11 mouse cellular contexts compared by ENCODE assay signal in the genomic region with DNA sequence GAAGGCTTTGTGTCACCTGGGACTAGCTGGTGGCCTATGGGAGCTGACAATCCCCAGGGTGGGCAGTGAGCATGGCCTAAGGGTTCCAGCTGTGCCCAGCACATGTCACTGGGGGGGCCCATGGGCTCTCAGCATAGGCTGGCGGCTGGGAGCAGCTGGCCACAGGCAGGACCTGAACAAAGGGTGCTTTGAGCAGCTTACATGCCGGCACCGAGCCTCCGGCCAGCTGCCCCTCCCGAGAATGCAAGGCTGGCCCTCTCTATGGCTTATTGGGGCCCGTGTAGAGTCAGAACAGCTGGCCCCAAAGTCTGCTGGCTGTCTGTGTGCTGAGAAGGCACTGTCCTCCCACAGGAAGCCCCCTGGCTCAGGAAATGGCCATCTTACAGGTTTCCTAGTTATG.
DNase-seq lines count a peak whose midpoint lies in the region; ATAC-seq lines count a peak whose summit lies in the region.
"Had no signal": no experiment of that assay in that cellular context is flagged by ENCODE, and none has a peak within 500 bp of the region (broad histone marks: within the 10 kb centered on the region; RNA-seq: fewer than 3 reads in every experiment).

No protein-coding gene starts in this region.

- H3K9me3 ChIP-seq in heart, embryonic 11.5 days (replicated peaks; ENCODE audit: control insufficient read depth, low read length) = no peaks in the 10 kb centered on the region
- H3K9me3 ChIP-seq in neural tube, embryonic 11.5 days (ENCODE audit: control insufficient read depth, low read length) = no peaks in the 10 kb centered on the region
- H3K9me3 ChIP-seq in neural tube, embryonic 15.5 days (replicated peaks) = no peaks in the 10 kb centered on the region
- H3K9me3 ChIP-seq in neural tube, embryonic 14.5 days (ENCODE audit: control insufficient read depth, low read length) = no peaks in the 10 kb centered on the region
- H3K9me3 ChIP-seq: embryonic facial prominence, embryonic 13.5 days; kidney, embryonic 15.5 days had no signal

- H3K9ac ChIP-seq in heart, embryonic 11.5 days (ENCODE audit: low read depth, low read length) = no peak overlapping the region
- H3K9ac ChIP-seq in neural tube, embryonic 11.5 days (ENCODE audit: low read length) = no peak overlapping the region
- H3K9ac ChIP-seq in neural tube, embryonic 15.5 days (replicated peaks) = no peak overlapping the region
- H3K9ac ChIP-seq in neural tube, embryonic 14.5 days (replicated peaks; ENCODE audit: low read depth, low read length) = no peak overlapping the region
- H3K9ac ChIP-seq: embryonic facial prominence, embryonic 13.5 days; kidney, embryonic 15.5 days had no signal

- peak; percentile 13 to 33 for DNase-seq in heart, postnatal 14 days
- DNase-seq in neural tube, embryonic 11.5 days (ENCODE audit: low spot score) = peak; percentile 22
- DNase-seq in layer of hippocampus, postnatal 10 days (ENCODE audit: low spot score in 2 of 2) = peak; percentile 22 to 31
- DNase-seq: right cerebral cortex, postnatal 14 days; thymus, postnatal 4 days had no signal

- H3K36me3 ChIP-seq in heart, embryonic 11.5 days (ENCODE audit: control insufficient read depth, insufficient read depth, low read length) = no peaks in the 10 kb centered on the region
- no peaks in the 10 kb centered on the region for H3K36me3 ChIP-seq in neural tube, embryonic 11.5 days (ENCODE audit: control insufficient read depth, insufficient read depth, low read length)
- H3K36me3 ChIP-seq in neural tube, embryonic 15.5 days = no peaks in the 10 kb centered on the region
- no peaks in the 10 kb centered on the region for H3K36me3 ChIP-seq in neural tube, embryonic 14.5 days (ENCODE audit: control insufficient read depth, insufficient read depth, low read length)
- H3K36me3 ChIP-seq: embryonic facial prominence, embryonic 13.5 days; kidney, embryonic 15.5 days had no signal

- H3K4me3 ChIP-seq in heart, embryonic 11.5 days (ENCODE audit: low read depth, low read length) = no peak overlapping the region
- H3K4me3 ChIP-seq in neural tube, embryonic 11.5 days (ENCODE audit: low read depth, low read length) = no peak overlapping the region
- no peak overlapping the region for H3K4me3 ChIP-seq in neural tube, embryonic 15.5 days (replicated peaks)
- no peak overlapping the region for H3K4me3 ChIP-seq in neural tube, embryonic 14.5 days (ENCODE audit: low read depth, low read length)
- H3K4me3 ChIP-seq: embryonic facial prominence, embryonic 13.5 days; kidney, embryonic 15.5 days had no signal

- WGBS in heart, embryonic 11.5 days (ENCODE audit: insufficient replicate concordance) = 53% methylated on average over 6 of the region's 6 CpGs
- WGBS in neural tube, embryonic 11.5 days = 43% methylated on average over 6 of the region's 6 CpGs
- 22% methylated on average over 6 of the region's 6 CpGs for WGBS in neural tube, embryonic 15.5 days
- 24% methylated on average over 6 of the region's 6 CpGs for WGBS in neural tube, embryonic 14.5 days

- H3K27me3 ChIP-seq in heart, embryonic 11.5 days (ENCODE audit: control insufficient read depth, insufficient read depth, low read length) = no peaks in the 10 kb centered on the region
- H3K27me3 ChIP-seq in neural tube, embryonic 11.5 days (ENCODE audit: control insufficient read depth, insufficient read depth, low read length) = no peaks in the 10 kb centered on the region
- H3K27me3 ChIP-seq in neural tube, embryonic 15.5 days (replicated peaks) = no peaks in the 10 kb centered on the region
- H3K27me3 ChIP-seq in neural tube, embryonic 14.5 days (ENCODE audit: control insufficient read depth, insufficient read depth, low read length) = no peaks in the 10 kb centered on the region
- H3K27me3 ChIP-seq: embryonic facial prominence, embryonic 13.5 days; kidney, embryonic 15.5 days had no signal

- no peak for ATAC-seq in heart, embryonic 11.5 days (replicated peaks; ENCODE audit: insufficient number of reproducible peaks, low FRiP score, low TSS enrichment)
- no peak for ATAC-seq in neural tube, embryonic 11.5 days (ENCODE audit: insufficient read depth, low FRiP score, low TSS enrichment)
- no peak for ATAC-seq in neural tube, embryonic 15.5 days (ENCODE audit: low FRiP score)
- ATAC-seq in neural tube, embryonic 14.5 days (ENCODE audit: low read depth) = peak; percentile 44; the same call in 1 of the 2 replicates
- ATAC-seq in erythroid progenitor cell, adult 5-6 weeks (replicated peaks; ENCODE audit: low FRiP score, poor library complexity, severe bottlenecking) = no peak

- intact Hi-C loops in heart, postnatal 14 days (cut with DNase I) = no loop called here

- H3K27ac ChIP-seq in heart, embryonic 11.5 days (ENCODE audit: low read depth, low read length) = no peak overlapping the region
- H3K27ac ChIP-seq in neural tube, embryonic 11.5 days (ENCODE audit: low read depth, low read length) = no peak overlapping the region
- H3K27ac ChIP-seq in neural tube, embryonic 15.5 days (replicated peaks) = no peak overlapping the region
- no peak overlapping the region for H3K27ac ChIP-seq in neural tube, embryonic 14.5 days (ENCODE audit: low read depth, low read length)
- H3K27ac ChIP-seq: embryonic facial prominence, embryonic 13.5 days; kidney, embryonic 15.5 days had no signal

- no peak overlapping the region for H3K4me2 ChIP-seq in heart, embryonic 11.5 days
- H3K4me2 ChIP-seq in neural tube, embryonic 11.5 days (ENCODE audit: low read depth) = no peak overlapping the region
- H3K4me2 ChIP-seq in neural tube, embryonic 15.5 days = no peak overlapping the region
- H3K4me2 ChIP-seq in neural tube, embryonic 14.5 days (ENCODE audit: low read depth, low read length) = no peak overlapping the region
- H3K4me2 ChIP-seq: embryonic facial prominence, embryonic 13.5 days; kidney, embryonic 15.5 days had no signal

- H3K4me1 ChIP-seq in heart, embryonic 11.5 days (ENCODE audit: control insufficient read depth, insufficient read depth, low read length) = peaks cover 6% of the 10 kb centered on the region; the same call in 1 of the 2 replicates
- H3K4me1 ChIP-seq in neural tube, embryonic 11.5 days (ENCODE audit: control insufficient read depth, insufficient read depth, low read length) = no peaks in the 10 kb centered on the region
- H3K4me1 ChIP-seq in neural tube, embryonic 15.5 days = peaks cover 6% of the 10 kb centered on the region; the same call in 1 of the 2 replicates
- H3K4me1 ChIP-seq in neural tube, embryonic 14.5 days (ENCODE audit: control insufficient read depth, insufficient read depth, low read length) = no peaks in the 10 kb centered on the region
- H3K4me1 ChIP-seq: kidney, embryonic 15.5 days had no signal
